Mouse (Mus musculus): ENCODE measurements at regions not wholly inside any gene's neighbourhood (a gene's known extent, or its start where the extent isn't known, plus 50 kb on each side); places are given as distances from the start of the nearest gene placed in this dataset.

- no peaks in the 10 kb centered on the region for H3K27me3 ChIP-seq (ENCODE audit: control insufficient read depth, insufficient read depth, low read length)
- TF ChIP-seq POLR2A (IDR thresholded peaks at IDR 0.05; ENCODE audit: extremely low read depth, insufficient read depth, low read length) (no peak), CTCF (IDR thresholded peaks at IDR 0.05; ENCODE audit: low read depth, low read length) (no peak)
- H3K79me2 ChIP-seq (ENCODE audit: control insufficient read depth, insufficient read depth, low read length), result no peaks in the 10 kb centered on the region
- WGBS, result 55% methylated on average over 1 of the region's 1 CpGs
- H3K36me3 ChIP-seq (ENCODE audit: control insufficient read depth, insufficient read depth, low read length), result no peaks in the 10 kb centered on the region
- H3K27ac ChIP-seq (replicated peaks; ENCODE audit: insufficient read depth, low read depth, low read length), result no peak overlapping the region
- DNase-seq (ENCODE audit: extremely low read depth, low read depth, low spot score), result no peak
- H3K9ac ChIP-seq (ENCODE audit: low read depth, low read length), result no peak overlapping the region
- H3K4me3 ChIP-seq (ENCODE audit: insufficient read depth, low read depth, low read length), result no peak overlapping the region
- no peaks in the 10 kb centered on the region for H3K4me1 ChIP-seq (ENCODE audit: control insufficient read depth, insufficient read depth, low read length)
Observed at GRCm38 (mm10) chr13:83068588-83068987, 435.2 kb upstream of the Mef2c start.

- TF ChIP-seq POLR2A (IDR thresholded peaks at IDR 0.05; ENCODE audit: extremely low read depth, insufficient read depth, low read length) (no peak), CTCF (IDR thresholded peaks at IDR 0.05; ENCODE audit: low read depth, low read length) (no peak)
- no peak overlapping the region for H3K4me3 ChIP-seq (ENCODE audit: insufficient read depth, low read depth, low read length)
- no peaks in the 10 kb centered on the region for H3K27me3 ChIP-seq (ENCODE audit: control insufficient read depth, insufficient read depth, low read length)
- DNase-seq (ENCODE audit: extremely low read depth, low read depth, low spot score), result no peak
- H3K79me2 ChIP-seq (ENCODE audit: control insufficient read depth, insufficient read depth, low read length), result no peaks in the 10 kb centered on the region
- H3K4me1 ChIP-seq (ENCODE audit: control insufficient read depth, insufficient read depth, low read length), result no peaks in the 10 kb centered on the region
- H3K9ac ChIP-seq (ENCODE audit: low read depth, low read length), result no peak overlapping the region
- H3K27ac ChIP-seq (replicated peaks; ENCODE audit: insufficient read depth, low read depth, low read length), result no peak overlapping the region
- no peaks in the 10 kb centered on the region for H3K36me3 ChIP-seq (ENCODE audit: control insufficient read depth, insufficient read depth, low read length)
Observed at GRCm38 (mm10) chr13:83069293-83069692, 434.5 kb upstream of the Mef2c start.

- H3K27me3 ChIP-seq (ENCODE audit: control insufficient read depth, insufficient read depth, low read length), result no peaks in the 10 kb centered on the region
- H3K27ac ChIP-seq (replicated peaks; ENCODE audit: insufficient read depth, low read depth, low read length), result no peak overlapping the region
- no peaks in the 10 kb centered on the region for H3K36me3 ChIP-seq (ENCODE audit: control insufficient read depth, insufficient read depth, low read length)
- H3K4me1 ChIP-seq (ENCODE audit: control insufficient read depth, insufficient read depth, low read length), result no peaks in the 10 kb centered on the region
- DNase-seq (ENCODE audit: extremely low read depth, low read depth, low spot score), result no peak
- WGBS, result 44% methylated on average over 3 of the region's 3 CpGs
- no peak overlapping the region for H3K9ac ChIP-seq (ENCODE audit: low read depth, low read length)
- H3K79me2 ChIP-seq (ENCODE audit: control insufficient read depth, insufficient read depth, low read length), result no peaks in the 10 kb centered on the region
- no peak overlapping the region for H3K4me3 ChIP-seq (ENCODE audit: insufficient read depth, low read depth, low read length)
- TF ChIP-seq POLR2A (IDR thresholded peaks at IDR 0.05; ENCODE audit: extremely low read depth, insufficient read depth, low read length) (no peak), CTCF (IDR thresholded peaks at IDR 0.05; ENCODE audit: low read depth, low read length) (no peak)
Observed at GRCm38 (mm10) chr13:83072073-83072472, 431.8 kb upstream of the Mef2c start.

- no peak overlapping the region for H3K9ac ChIP-seq (ENCODE audit: low read depth, low read length)
- no peak overlapping the region for H3K4me3 ChIP-seq (ENCODE audit: insufficient read depth, low read depth, low read length)
- no peaks in the 10 kb centered on the region for H3K79me2 ChIP-seq (ENCODE audit: control insufficient read depth, insufficient read depth, low read length)
- TF ChIP-seq POLR2A (IDR thresholded peaks at IDR 0.05; ENCODE audit: extremely low read depth, insufficient read depth, low read length), result no peak
- TF ChIP-seq CTCF (IDR thresholded peaks at IDR 0.05; ENCODE audit: low read depth, low read length), result no peak
- H3K27me3 ChIP-seq (ENCODE audit: control insufficient read depth, insufficient read depth, low read length), result no peaks in the 10 kb centered on the region
- H3K36me3 ChIP-seq (ENCODE audit: control insufficient read depth, insufficient read depth, low read length), result no peaks in the 10 kb centered on the region
- H3K4me1 ChIP-seq (ENCODE audit: control insufficient read depth, insufficient read depth, low read length), result no peaks in the 10 kb centered on the region
- peak; percentile 63 for DNase-seq (ENCODE audit: extremely low read depth, low read depth, low spot score)
- 74% methylated on average over 6 of the region's 6 CpGs for WGBS
- H3K27ac ChIP-seq (replicated peaks; ENCODE audit: insufficient read depth, low read depth, low read length), result no peak overlapping the region
Observed at GRCm38 (mm10) chr13:83074219-83074965, 429.4 kb upstream of the Mef2c start.

GRCm38 (mm10) chr13:83075320-83075877 lies 428.4 kb upstream of the Mef2c start:
- Histone ChIP-seq H3K4me1 (ENCODE audit: control insufficient read depth, insufficient read depth, low read length) (no peaks in the 10 kb centered on the region), H3K27me3 (ENCODE audit: control insufficient read depth, insufficient read depth, low read length) (no peaks in the 10 kb centered on the region), H3K9ac (ENCODE audit: low read depth, low read length) (no peak overlapping the region), H3K4me3 (ENCODE audit: insufficient read depth, low read depth, low read length) (no peak overlapping the region), H3K27ac (replicated peaks; ENCODE audit: insufficient read depth, low read depth, low read length) (no peak overlapping the region), H3K79me2 (ENCODE audit: control insufficient read depth, insufficient read depth, low read length) (no peaks in the 10 kb centered on the region), H3K36me3 (ENCODE audit: control insufficient read depth, insufficient read depth, low read length) (no peaks in the 10 kb centered on the region)
- TF ChIP-seq CTCF (IDR thresholded peaks at IDR 0.05; ENCODE audit: low read depth, low read length) (0 out of 2 replicates have a peak, but pooled peaks have one; percentile 4), POLR2A (IDR thresholded peaks at IDR 0.05; ENCODE audit: extremely low read depth, insufficient read depth, low read length) (no peak)
- 65% methylated on average over 7 of the region's 7 CpGs for WGBS
- DNase-seq (ENCODE audit: extremely low read depth, low read depth, low spot score), result peak; percentile 10

- TF ChIP-seq POLR2A (IDR thresholded peaks at IDR 0.05; ENCODE audit: extremely low read depth, insufficient read depth, low read length) (no peak), CTCF (IDR thresholded peaks at IDR 0.05; ENCODE audit: low read depth, low read length) (no peak)
- H3K36me3 ChIP-seq (ENCODE audit: control insufficient read depth, insufficient read depth, low read length), result no peaks in the 10 kb centered on the region
- no peak for DNase-seq (ENCODE audit: extremely low read depth, low read depth, low spot score)
- H3K27me3 ChIP-seq (ENCODE audit: control insufficient read depth, insufficient read depth, low read length), result no peaks in the 10 kb centered on the region
- H3K4me1 ChIP-seq (ENCODE audit: control insufficient read depth, insufficient read depth, low read length), result no peaks in the 10 kb centered on the region
- no peak overlapping the region for H3K4me3 ChIP-seq (ENCODE audit: insufficient read depth, low read depth, low read length)
- no peaks in the 10 kb centered on the region for H3K79me2 ChIP-seq (ENCODE audit: control insufficient read depth, insufficient read depth, low read length)
- no peak overlapping the region for H3K27ac ChIP-seq (replicated peaks; ENCODE audit: insufficient read depth, low read depth, low read length)
- 81% methylated on average over 2 of the region's 2 CpGs for WGBS
- H3K9ac ChIP-seq (ENCODE audit: low read depth, low read length), result no peak overlapping the region
Observed at GRCm38 (mm10) chr13:83076611-83077010, 427.2 kb upstream of the Mef2c start.

Data from liver, adult 2 months (tissue).